Mouse (Mus musculus) C2C12 (cell line): Measurements from ENCODE around the gene Aldh3b2.

Source experiments
- CEBPB ChIP-seq: IDR thresholded peaks from one replicate; pipeline ENCODE4 v1.6.1; 2011; ENCODE audit warnings: low read depth, mild to moderate bottlenecking, control low read depth, moderate library complexity
- CTCF ChIP-seq: IDR thresholded peaks from one replicate; pipeline ENCODE4 v1.5.1; 2011; ENCODE audit not compliant: control insufficient read depth, insufficient read depth, insufficient read length
- MAX ChIP-seq: IDR thresholded peaks from one replicate; pipeline ENCODE4 v1.6.1; 2011; ENCODE audit warnings: mild to moderate bottlenecking, control low read depth
- MYOD1 ChIP-seq: IDR thresholded peaks from one replicate; pipeline ENCODE4 v1.6.1; 2011; ENCODE audit warnings: low read depth; ENCODE audit not compliant: control insufficient read depth, insufficient read length
- USF1 ChIP-seq: IDR thresholded peaks from one replicate; pipeline ENCODE4 v1.6.1; 2011; ENCODE audit warnings: low read depth, mild to moderate bottlenecking, control low read depth, moderate library complexity

DNA sequence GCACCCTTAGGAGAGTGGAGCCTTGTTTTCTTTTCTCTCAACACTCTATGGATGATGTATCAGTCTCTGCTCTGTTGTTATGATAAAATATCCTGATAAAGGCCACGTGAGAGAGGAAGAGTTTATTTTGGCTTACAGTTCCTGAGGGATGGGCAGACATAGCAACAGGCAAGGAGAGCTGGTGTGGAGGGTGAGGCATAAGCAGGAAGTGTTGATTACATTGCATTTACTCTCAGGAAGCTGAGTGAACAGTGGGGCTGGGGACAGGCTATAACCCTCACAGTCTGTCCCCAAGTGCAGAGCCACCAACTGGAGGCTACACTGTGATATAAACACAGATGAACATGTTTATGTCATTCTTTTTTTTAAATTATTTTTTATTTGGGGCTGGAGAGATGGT lies 20.0 kb upstream of the Aldh3b2 start:
- TF ChIP-seq MYOD1 (no peak), CTCF (no peak), CEBPB (no peak), MAX (no peak), USF1 (no peak)
